Mouse (Mus musculus) kidney, embryonic 14.5 days (tissue): ENCODE results near the gene Tab1. TPM values are rescaled to one million over a fixed set of nuclear protein-coding genes. Genes with fewer than 3 reads are reported as not detected.

Experiments used
- ATAC-seq: fragments of 200-750 bp; cut with Nextera tagmentation; 2 replicates; pipeline ENCODE4 v1.8.0; 2017; ENCODE audit warnings: moderate number of reproducible peaks, mild to moderate bottlenecking, moderate TSS enrichment, moderate library complexity; ENCODE audit not compliant: low FRiP score, low TSS enrichment
- H3K27ac ChIP-seq: fragments of 300-500 bp; sonication (generic); 2 replicates; pipeline ENCODE4 v1.5.1; 2014; ENCODE audit warnings: low read depth, mild to moderate bottlenecking, low read length, moderate library complexity, mixed read lengths
- H3K27me3 ChIP-seq: fragments of 300-500 bp; sonication (generic); 2 replicates; pipeline ENCODE4 v1.6.1; 2014; ENCODE audit warnings: mild to moderate bottlenecking, low read length; ENCODE audit not compliant: control insufficient read depth, insufficient read depth
- H3K36me3 ChIP-seq: fragments of 300-500 bp; sonication (generic); 2 replicates; pipeline ENCODE4 v1.6.1; 2014; ENCODE audit warnings: low read length, mixed read lengths; ENCODE audit not compliant: control insufficient read depth, insufficient read depth
- H3K4me1 ChIP-seq: fragments of 300-500 bp; sonication (generic); 2 replicates; pipeline ENCODE4 v1.6.1; 2014; ENCODE audit warnings: low read length, mixed read lengths; ENCODE audit not compliant: control insufficient read depth, insufficient read depth
- H3K4me2 ChIP-seq: fragments of 300-500 bp; sonication (generic); replicated peaks from 2 replicates; pipeline ENCODE4 v1.6.1; 2014; ENCODE audit warnings: low read depth, mild to moderate bottlenecking, low read length
- H3K4me3 ChIP-seq: fragments of 300-500 bp; sonication (generic); 2 replicates; pipeline ENCODE4 v1.5.1; 2014; ENCODE audit warnings: mild to moderate bottlenecking, low read length
- H3K9ac ChIP-seq: fragments of 300-500 bp; sonication (generic); 2 replicates; pipeline ENCODE4 v1.6.1; 2014; ENCODE audit warnings: low read depth, mild to moderate bottlenecking, low read length, moderate library complexity
- H3K9me3 ChIP-seq: fragments of 300-500 bp; sonication (generic); 2 replicates; pipeline ENCODE4 v1.6.1; 2016; ENCODE audit warnings: low read length; ENCODE audit not compliant: control insufficient read depth
- WGBS: fragments of 180-500 bp; shearing (Covaris S2); extraction: QIAGEN DNeasy Blood & Tissue Kit; methylation state at CpG from one replicate; pipeline ENCODE4 v1.1.7; 2014; 5-methylcytosine and 5-hydroxymethylcytosine counted together
- polyA plus RNA-seq: library from polyadenylated mRNA; unstranded; fragments of >200 nt; fragmentation: Nextera tagmentation; extraction: Ambion mirVana; gene quantifications from 2 replicates; pipeline ENCODE4 v1.2.1, GENCODE M21; 2014

Tab1 gene
- polyA plus RNA-seq, 1 experiment from 2014 or later, result 35.2 TPM

- no peak overlapping the region for H3K4me3 ChIP-seq
- H3K9ac ChIP-seq, result no peak overlapping the region
- H3K4me1 ChIP-seq, result 0 out of 2 replicates have a peak, but pooled peaks cover 7% of the 10 kb centered on the region
- H3K4me2 ChIP-seq, result no peak overlapping the region
- no peak for ATAC-seq
- H3K27ac ChIP-seq, result no peak overlapping the region
- H3K27me3 ChIP-seq, result no peaks in the 10 kb centered on the region
- peaks cover 31% of the 10 kb centered on the region for H3K36me3 ChIP-seq
- 97% methylated on average over 2 of the region's 2 CpGs for WGBS
- H3K9me3 ChIP-seq, result peaks cover 4% of the 10 kb centered on the region; the same call in 1 of the 2 replicates
Measured at GRCm38 (mm10) chr15:80140302-80140701, 7.4 kb downstream of the Tab1 start.

- H3K4me1 ChIP-seq, result 0 out of 2 replicates have a peak, but pooled peaks cover 8% of the 10 kb centered on the region
- ATAC-seq, result no peak
- H3K9me3 ChIP-seq, result peaks cover 4% of the 10 kb centered on the region; the same call in 1 of the 2 replicates
- no peak overlapping the region for H3K27ac ChIP-seq
- no peak overlapping the region for H3K9ac ChIP-seq
- H3K4me3 ChIP-seq, result no peak overlapping the region
- no peaks in the 10 kb centered on the region for H3K27me3 ChIP-seq
- WGBS, result 96% methylated on average over 3 of the region's 3 CpGs
- peaks cover 31% of the 10 kb centered on the region for H3K36me3 ChIP-seq
- no peak overlapping the region for H3K4me2 ChIP-seq
Measured at GRCm38 (mm10) chr15:80140878-80141277, 8.0 kb downstream of the Tab1 start.

GRCm38 (mm10) chr15:80142130-80142529 lies 9.2 kb downstream of the Tab1 start:
- Histone ChIP-seq H3K27ac (no peak overlapping the region), H3K27me3 (no peaks in the 10 kb centered on the region), H3K36me3 (peaks cover 31% of the 10 kb centered on the region), H3K9me3 (peaks cover 4% of the 10 kb centered on the region; the same call in 1 of the 2 replicates), H3K4me2 (no peak overlapping the region), H3K4me3 (no peak overlapping the region), H3K4me1 (0 out of 2 replicates have a peak, but pooled peaks cover 10% of the 10 kb centered on the region), H3K9ac (no peak overlapping the region)
- ATAC-seq, result no peak
- 94% methylated on average over 3 of the region's 3 CpGs for WGBS

- no peak for ATAC-seq
- H3K36me3 ChIP-seq, result peaks cover 33% of the 10 kb centered on the region
- H3K4me3 ChIP-seq, result no peak overlapping the region
- 91% methylated on average over 6 of the region's 6 CpGs for WGBS
- no peak overlapping the region for H3K9ac ChIP-seq
- H3K4me2 ChIP-seq, result no peak overlapping the region
- H3K9me3 ChIP-seq, result peaks cover 4% of the 10 kb centered on the region; the same call in 1 of the 2 replicates
- H3K4me1 ChIP-seq, result 0 out of 2 replicates have a peak, but pooled peaks cover 2% of the 10 kb centered on the region
- no peaks in the 10 kb centered on the region for H3K27me3 ChIP-seq
- no peak overlapping the region for H3K27ac ChIP-seq
Measured at GRCm38 (mm10) chr15:80143760-80144159, 10.8 kb downstream of the Tab1 start.

GRCm38 (mm10) chr15:80145397-80145796 lies 12.5 kb downstream of the Tab1 start:
- H3K27me3 ChIP-seq, result no peaks in the 10 kb centered on the region
- 88% methylated on average over 5 of the region's 5 CpGs for WGBS
- H3K9me3 ChIP-seq, result peaks cover 4% of the 10 kb centered on the region; the same call in 1 of the 2 replicates

GRCm38 (mm10) chr15:80146153-80146552 lies 13.2 kb downstream of the Tab1 start:
- 70% methylated on average over 6 of the region's 6 CpGs for WGBS
- no peak for ATAC-seq

More at GRCm38 (mm10) chr15:80145397-80145796, 12.5 kb downstream of the Tab1 start:
- H3K9ac ChIP-seq, result no peak overlapping the region
- H3K4me1 ChIP-seq, result 0 out of 2 replicates have a peak, but pooled peaks cover 2% of the 10 kb centered on the region
- no peak overlapping the region for H3K27ac ChIP-seq
- H3K36me3 ChIP-seq, result peaks cover 42% of the 10 kb centered on the region
- H3K4me2 ChIP-seq, result no peak overlapping the region
- no peak for ATAC-seq
- no peak overlapping the region for H3K4me3 ChIP-seq

GRCm38 (mm10) chr15:80147090-80147489 lies 14.2 kb downstream of the Tab1 start:
- Histone ChIP-seq H3K4me3 (no peak overlapping the region), H3K27me3 (no peaks in the 10 kb centered on the region), H3K4me1 (0 out of 2 replicates have a peak, but pooled peaks cover 2% of the 10 kb centered on the region), H3K9ac (no peak overlapping the region), H3K36me3 (peaks cover 39% of the 10 kb centered on the region), H3K9me3 (peaks cover 1% of the 10 kb centered on the region; the same call in 1 of the 2 replicates), H3K27ac (no peak overlapping the region), H3K4me2 (no peak overlapping the region)
- no peak for ATAC-seq
- 91% methylated on average over 14 of the region's 14 CpGs for WGBS

More at GRCm38 (mm10) chr15:80146153-80146552, 13.2 kb downstream of the Tab1 start:
- peaks cover 44% of the 10 kb centered on the region for H3K36me3 ChIP-seq
- no peak overlapping the region for H3K4me3 ChIP-seq
- 0 out of 2 replicates have a peak, but pooled peaks cover 2% of the 10 kb centered on the region for H3K4me1 ChIP-seq
- peaks cover 4% of the 10 kb centered on the region; the same call in 1 of the 2 replicates for H3K9me3 ChIP-seq
- no peaks in the 10 kb centered on the region for H3K27me3 ChIP-seq
- H3K27ac ChIP-seq, result no peak overlapping the region
- H3K4me2 ChIP-seq, result no peak overlapping the region
- no peak overlapping the region for H3K9ac ChIP-seq

GRCm38 (mm10) chr15:80147511-80147910 lies 14.6 kb downstream of the Tab1 start:
- 0 out of 2 replicates have a peak, but pooled peaks cover 2% of the 10 kb centered on the region for H3K4me1 ChIP-seq
- H3K4me2 ChIP-seq, result no peak overlapping the region
- H3K9me3 ChIP-seq, result no peaks in the 10 kb centered on the region
- no peak for ATAC-seq
- H3K36me3 ChIP-seq, result peaks cover 39% of the 10 kb centered on the region
- H3K27ac ChIP-seq, result no peak overlapping the region
- WGBS, result 69% methylated on average over 5 of the region's 5 CpGs
- H3K9ac ChIP-seq, result no peak overlapping the region
- no peak overlapping the region for H3K4me3 ChIP-seq
- no peaks in the 10 kb centered on the region for H3K27me3 ChIP-seq

GRCm38 (mm10) chr15:80148565-80148964 lies 15.6 kb downstream of the Tab1 start:
- Histone ChIP-seq H3K4me3 (no peak overlapping the region), H3K9ac (no peak overlapping the region), H3K36me3 (peaks cover 43% of the 10 kb centered on the region), H3K4me1 (0 out of 2 replicates have a peak, but pooled peaks cover 2% of the 10 kb centered on the region), H3K4me2 (no peak overlapping the region), H3K9me3 (no peaks in the 10 kb centered on the region), H3K27me3 (no peaks in the 10 kb centered on the region), H3K27ac (no peak overlapping the region)
- no peak for ATAC-seq
- WGBS, result 88% methylated on average over 8 of the region's 8 CpGs
